Mouse (Mus musculus): ENCODE results near the gene Ttc21a.
"Not testable (repeated sequence)": the region's sequence is repeated elsewhere in the genome, so short reads cannot be mapped to it uniquely, and the experiment has no call there.

- not testable (repeated sequence) for TF ChIP-seq POLR2A (IDR thresholded peaks at IDR 0.05; ENCODE audit: low read depth, low read length); CTCF (IDR thresholded peaks at IDR 0.05; ENCODE audit: extremely low read depth, insufficient read depth, insufficient read length, insufficient replicate concordance)
Observed at GRCm38 (mm10) chr9:120012161-120012560, 74.8 kb downstream of the Ttc21a start.

All from spleen, adult 2 months (tissue).